Mouse (Mus musculus) bone marrow, adult 2 months (tissue): ENCODE results near the gene Nptn.

Source experiments
- CTCF ChIP-seq: fragments of 200-500 bp; IDR thresholded peaks from 2 replicates; pipeline ENCODE4 v1.5.1; 2011; ENCODE audit warnings: low read length, control low read depth; ENCODE audit not compliant: control insufficient read depth, insufficient read depth
- POLR2A ChIP-seq: fragments of 200-500 bp; IDR thresholded peaks from 2 replicates; pipeline ENCODE4 v1.6.1; 2011; ENCODE audit warnings: low read depth, mild to moderate bottlenecking, control low read depth, low read length, borderline replicate concordance; ENCODE audit not compliant: control insufficient read depth

DNA sequence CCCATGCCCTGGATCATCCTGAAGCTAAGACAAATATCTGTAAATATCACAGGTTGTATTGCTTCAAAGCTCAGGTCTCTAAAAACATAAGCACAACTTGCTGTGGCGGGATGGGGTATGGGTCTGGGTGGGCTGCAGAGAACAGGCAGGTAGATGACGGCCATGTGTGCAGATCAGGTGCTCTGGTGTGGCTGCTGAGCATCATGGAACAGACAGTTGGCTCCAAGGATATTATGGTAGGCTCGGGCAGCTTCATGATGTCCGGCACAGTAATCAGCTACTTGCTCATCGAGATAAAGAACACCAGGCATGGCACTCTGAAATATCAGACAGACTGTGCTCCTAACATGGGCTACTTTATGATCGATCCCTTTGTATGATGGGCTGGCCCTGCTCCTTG is 87.8 kb downstream of the Nptn start:
- no peak for TF ChIP-seq POLR2A
- no peak for TF ChIP-seq CTCF
